Mouse (Mus musculus): ENCODE data around the gene 1700015G11Rik.

GRCm38 (mm10) chr7:52005511-52006295 is 9.8 kb downstream of the 1700015G11Rik start, which contains the start of gene Svip:
- TF ChIP-seq CHD2 (IDR thresholded peaks at IDR 0.05; ENCODE audit: low read length) (no peak), CTCF (conservative IDR thresholded peaks at IDR 0.05 in 1 of 2, IDR thresholded peaks at IDR 0.05 in 1 of 2; ENCODE audit: low read depth in 2 of 2, low read length in 2 of 2) (no peak)
